Mouse (Mus musculus) thymus, adult 2 months (tissue): ENCODE data around the gene Slc8a1.

Experiments used
- CTCF ChIP-seq: fragments of 200-500 bp; IDR thresholded peaks from 2 replicates; pipeline ENCODE4 v1.5.1; 2012; ENCODE audit warnings: mild to moderate bottlenecking, control low read depth, low read length, moderate library complexity, borderline replicate concordance; ENCODE audit not compliant: control insufficient read depth, poor library complexity, insufficient read depth; ENCODE audit errors: extremely low read depth
- POLR2A ChIP-seq: fragments of 200-500 bp; IDR thresholded peaks from 2 replicates; pipeline ENCODE4 v1.6.1; 2012; ENCODE audit warnings: mild to moderate bottlenecking, low read length, control low read depth, moderate library complexity; ENCODE audit not compliant: control insufficient read depth, poor library complexity, insufficient read depth; ENCODE audit errors: extremely low read depth

DNA sequence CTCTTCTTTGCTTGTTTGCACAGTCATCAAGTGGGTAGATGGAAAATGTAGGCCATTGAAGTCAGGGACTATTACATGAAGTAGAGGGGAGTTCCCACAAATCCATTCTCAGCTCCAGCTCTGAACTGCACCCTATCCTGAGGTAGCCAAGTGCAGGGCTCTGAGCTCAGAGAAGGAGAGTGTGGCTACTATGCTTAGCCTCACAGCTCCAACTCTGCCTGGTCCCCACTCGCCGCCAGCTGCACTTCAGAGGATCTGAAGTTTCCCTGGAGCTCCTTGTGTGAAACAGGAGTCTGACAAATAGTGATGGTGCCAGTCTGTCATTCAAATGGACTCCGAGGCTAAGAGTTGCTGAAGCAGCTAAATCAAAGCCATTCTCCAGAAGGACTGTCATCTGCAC lies 282.9 kb downstream of the Slc8a1 start:
- TF ChIP-seq POLR2A (no peak), CTCF (no peak)
